Mouse (Mus musculus) ES-Bruce4 (cell line): Measurements from ENCODE around the gene Bbs12. TPM values are rescaled to one million over a fixed set of nuclear protein-coding genes. Genes with fewer than 3 reads are reported as not detected.
A peak's percentile ranks its signal among the peaks of the same experiment; 100 is the strongest.

Source experiments
- H3K27ac ChIP-seq: 2 replicates; pipeline ENCODE4 v1.5.1; 2012; ENCODE audit warnings: low read length, inconsistent platforms; ENCODE audit not compliant: insufficient read depth
- H3K27me3 ChIP-seq: 2 replicates; pipeline ENCODE4 v1.6.1; 2012; ENCODE audit warnings: mild to moderate bottlenecking, low read length, inconsistent platforms; ENCODE audit not compliant: control insufficient read depth, poor library complexity, insufficient read depth, severe bottlenecking
- H3K36me3 ChIP-seq: 2 replicates; pipeline ENCODE4 v1.6.1; 2012; ENCODE audit warnings: inconsistent platforms, mild to moderate bottlenecking, low read length, moderate library complexity; ENCODE audit not compliant: control insufficient read depth, poor library complexity, insufficient read depth, severe bottlenecking
- H3K4me1 ChIP-seq: one replicate; pipeline ENCODE4 v1.8.1; 2011; ENCODE audit warnings: low read length; ENCODE audit not compliant: control insufficient read depth, insufficient read depth
- H3K4me3 ChIP-seq: 2 replicates; pipeline ENCODE4 v1.5.1; 2011; ENCODE audit warnings: low read depth, mild to moderate bottlenecking, low read length
- H3K9ac ChIP-seq: 2 replicates; pipeline ENCODE4 v1.6.1; 2012; ENCODE audit warnings: low read depth, mild to moderate bottlenecking, inconsistent platforms; ENCODE audit not compliant: poor library complexity, severe bottlenecking
- H3K9me3 ChIP-seq: replicated peaks from 2 replicates; pipeline ENCODE4 v1.6.1; 2012; ENCODE audit warnings: mild to moderate bottlenecking, low read length, inconsistent platforms; ENCODE audit not compliant: control insufficient read depth, poor library complexity, insufficient read depth, severe bottlenecking
- CTCF ChIP-seq: IDR thresholded peaks from one replicate; pipeline ENCODE4 v1.8.1; 2011; ENCODE audit warnings: low read depth, low read length
- EP300 ChIP-seq: IDR thresholded peaks from 2 replicates; pipeline ENCODE4 v1.6.1; 2011; ENCODE audit warnings: low read depth, low read length; ENCODE audit not compliant: insufficient read depth
- POLR2A ChIP-seq: IDR thresholded peaks from one replicate; pipeline ENCODE4 v1.8.1; 2011; ENCODE audit warnings: low read length; ENCODE audit not compliant: insufficient read depth
- polyA plus RNA-seq: library from polyadenylated mRNA; stranded (reverse); fragments of >200 nt; gene quantifications from 2 replicates; pipeline ENCODE4 v1.2.4, GENCODE M21; 2011; ENCODE audit warnings: low read depth; ENCODE audit not compliant: missing spikeins, insufficient read depth, insufficient read length

The Bbs12 gene
- polyA plus RNA-seq, 1 experiment, result 4.4 TPM

GRCm38 (mm10) chr3:37348221-37349165 lies 36.1 kb downstream of the Bbs12 start, which contains the start of gene Fgf2:
TSS of gene Fgf2 (plus strand) at chr3:37348346.
- no peaks in the 10 kb centered on the region for H3K9me3 ChIP-seq
- no peaks in the 10 kb centered on the region for H3K4me1 ChIP-seq
- H3K27ac ChIP-seq, result no peak within 1 kb of the TSS
- TF ChIP-seq EP300, result no peak
- no peak for TF ChIP-seq CTCF
- TF ChIP-seq POLR2A, result no peak
- peaks cover 11% of the 10 kb centered on the region for H3K27me3 ChIP-seq
- H3K9ac ChIP-seq, result peak within 1 kb of the TSS; percentile 51
- peak within 1 kb of the TSS; percentile 58 for H3K4me3 ChIP-seq
- no peaks in the 10 kb centered on the region for H3K36me3 ChIP-seq

GRCm38 (mm10) chr3:37349166-37349548 lies 36.8 kb downstream of the Bbs12 start:
- H3K4me1 ChIP-seq, result no peaks in the 10 kb centered on the region

GRCm38 (mm10) chr3:37350386-37350785 lies 38.0 kb downstream of the Bbs12 start:
- Histone ChIP-seq H3K9me3 (no peaks in the 10 kb centered on the region), H3K27me3 (peaks cover 11% of the 10 kb centered on the region), H3K9ac (no peak overlapping the region), H3K4me3 (no peak overlapping the region), H3K36me3 (no peaks in the 10 kb centered on the region), H3K4me1 (no peaks in the 10 kb centered on the region), H3K27ac (no peak overlapping the region)
- TF ChIP-seq EP300, result no peak
- no peak for TF ChIP-seq POLR2A
- no peak for TF ChIP-seq CTCF

More at GRCm38 (mm10) chr3:37349166-37349548, 36.8 kb downstream of the Bbs12 start:
- Histone ChIP-seq H3K27me3 (peaks cover 11% of the 10 kb centered on the region), H3K9ac (no peak overlapping the region), H3K27ac (no peak overlapping the region), H3K4me3 (peak overlapping the region; percentile 58), H3K9me3 (no peaks in the 10 kb centered on the region), H3K36me3 (no peaks in the 10 kb centered on the region)
- TF ChIP-seq CTCF (no peak), POLR2A (no peak), EP300 (no peak)

- no peaks in the 10 kb centered on the region for H3K9me3 ChIP-seq
- no peaks in the 10 kb centered on the region for H3K4me1 ChIP-seq
- no peaks in the 10 kb centered on the region for H3K36me3 ChIP-seq
- no peak overlapping the region for H3K4me3 ChIP-seq
- H3K27ac ChIP-seq, result no peak overlapping the region
- peaks cover under 1% of the 10 kb centered on the region; the same call in 1 of the 2 replicates for H3K27me3 ChIP-seq
- no peak overlapping the region for H3K9ac ChIP-seq
- TF ChIP-seq POLR2A (no peak), CTCF (no peak), EP300 (no peak)
Measured at GRCm38 (mm10) chr3:37353951-37354481, 41.7 kb downstream of the Bbs12 start.

- Histone ChIP-seq H3K4me3 (no peak overlapping the region), H3K9ac (no peak overlapping the region), H3K36me3 (no peaks in the 10 kb centered on the region), H3K27me3 (no peaks in the 10 kb centered on the region; the same call in 1 of the 2 replicates), H3K4me1 (no peaks in the 10 kb centered on the region), H3K9me3 (no peaks in the 10 kb centered on the region), H3K27ac (no peak overlapping the region)
- TF ChIP-seq CTCF (no peak), POLR2A (no peak), EP300 (no peak)
Measured at GRCm38 (mm10) chr3:37354737-37355136, 42.4 kb downstream of the Bbs12 start.
